Mouse (Mus musculus) liver, embryonic 14.5 days (tissue): Measurements from ENCODE around the gene Prkar2a. TPM values are rescaled to one million over a fixed set of nuclear protein-coding genes. Genes with fewer than 3 reads are reported as not detected.

ENCODE experiments used
- ATAC-seq: fragments of 200-750 bp; cut with Nextera tagmentation; 2 replicates; pipeline ENCODE4 v1.8.0; 2017; ENCODE audit warnings: moderate number of reproducible peaks, mild to moderate bottlenecking, moderate library complexity; ENCODE audit not compliant: insufficient read depth
- DNase-seq, 3 experiments: peaks; one replicate each; pipeline ENCODE4 v3.0.0-alpha.2; 2012 to 2013; ENCODE audit warnings: low read depth in 3 of 3, low spot score in 3 of 3
- H3K27ac ChIP-seq: fragments of 300-500 bp; sonication (generic); 2 replicates; pipeline ENCODE4 v1.5.1; 2014; ENCODE audit warnings: moderate library complexity, mild to moderate bottlenecking, control low read depth, inconsistent platforms
- H3K27me3 ChIP-seq: fragments of 300-500 bp; sonication (generic); 2 replicates; pipeline ENCODE4 v1.6.1; 2014; ENCODE audit warnings: mild to moderate bottlenecking, low read length, moderate library complexity; ENCODE audit not compliant: control insufficient read depth, insufficient read depth
- H3K36me3 ChIP-seq: fragments of 300-500 bp; sonication (generic); replicated peaks from 2 replicates; pipeline ENCODE4 v1.6.1; 2014; ENCODE audit warnings: low read depth; ENCODE audit not compliant: control insufficient read depth, insufficient read depth
- H3K4me1 ChIP-seq, 2 experiments: fragments of 200-500 bp in 1 of 2; fragments of 300-500 bp in 1 of 2; sonication (generic) in 1 of 2; replicated peaks; 2 replicates each; pipeline ENCODE4 v1.6.1; 2012 to 2014; ENCODE audit warnings: antibody characterized with exemption in 1 of 2, inconsistent platforms in 1 of 2, low read length in 1 of 2; ENCODE audit not compliant: control insufficient read depth in 2 of 2, insufficient read depth in 2 of 2
- H3K4me2 ChIP-seq: fragments of 300-500 bp; sonication (generic); 2 replicates; pipeline ENCODE4 v1.6.1; 2014; ENCODE audit warnings: low read depth, mild to moderate bottlenecking, control low read depth, moderate library complexity
- H3K4me3 ChIP-seq, 2 experiments: fragments of 200-500 bp in 1 of 2; fragments of 300-500 bp in 1 of 2; sonication (generic) in 1 of 2; 2 replicates each; pipeline ENCODE4 v1.5.1; 2012 to 2014; ENCODE audit warnings: low read depth in 2 of 2, low read length in 2 of 2, mild to moderate bottlenecking in 2 of 2, control low read depth in 1 of 2, inconsistent platforms in 1 of 2, moderate library complexity in 1 of 2; ENCODE audit not compliant: insufficient read depth in 1 of 2
- H3K9ac ChIP-seq: fragments of 300-500 bp; sonication (generic); replicated peaks from 2 replicates; pipeline ENCODE4 v1.6.1; 2014; ENCODE audit warnings: mild to moderate bottlenecking, control low read depth, moderate library complexity
- H3K9me3 ChIP-seq: fragments of 300-500 bp; sonication (generic); 2 replicates; pipeline ENCODE4 v1.6.1; 2016; ENCODE audit warnings: low read length, mixed read lengths; ENCODE audit not compliant: control insufficient read depth
- CTCF ChIP-seq: IDR thresholded peaks from 2 replicates; pipeline ENCODE4 v1.5.1; 2016; ENCODE audit warnings: antibody characterized with exemption, low read depth, control low read depth
- EP300 ChIP-seq: IDR thresholded peaks from 2 replicates; pipeline ENCODE4 v1.6.1; 2016; ENCODE audit warnings: antibody characterized with exemption, low read depth
- WGBS: fragments of 180-500 bp; shearing (Covaris S2); extraction: QIAGEN DNeasy Blood & Tissue Kit; methylation state at CpG from one replicate; pipeline ENCODE4 v1.1.7; 2014; ENCODE audit not compliant: insufficient replicate concordance; 5-methylcytosine and 5-hydroxymethylcytosine counted together
- polyA plus RNA-seq, 2 experiments: library from polyadenylated mRNA; depleted of rRNA in 1 of 2; stranded (reverse) in 1 of 2; unstranded in 1 of 2; fragments of >200 nt; fragmentation: Nextera tagmentation in 1 of 2; extraction: Ambion mirVana in 1 of 2; gene quantifications; 2 replicates each; pipeline versions ENCODE4 v1.2.1 to v1.2.3; 2012 to 2014

Gene Prkar2a
- polyA plus RNA-seq, 2 experiments: 6.4 to 9.9 TPM

DNA sequence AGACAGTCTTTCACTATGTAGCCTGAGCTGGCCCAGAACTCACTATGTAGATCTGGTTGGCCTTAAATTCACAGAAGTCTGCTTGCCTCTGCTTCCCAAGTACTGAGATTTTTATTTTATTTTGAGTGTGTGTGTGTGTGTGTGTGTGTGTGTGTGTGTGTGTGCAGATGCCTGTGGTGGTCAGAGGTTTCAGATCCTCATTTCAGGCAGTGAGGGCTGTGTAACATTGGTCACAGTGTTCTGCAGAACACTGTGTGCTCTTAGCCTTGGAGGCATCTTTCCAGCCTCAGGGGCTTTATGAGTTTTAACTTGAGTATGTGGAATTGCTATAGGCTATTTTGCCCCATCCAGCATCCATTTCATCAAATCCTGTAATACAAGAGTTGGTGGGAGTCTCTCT is 72.4 kb downstream of the Prkar2a start:
- no peaks in the 10 kb centered on the region for H3K9me3 ChIP-seq
- H3K4me1 ChIP-seq: peaks cover 0 to 4% of the 10 kb centered on the region in 2 experiments; a peak in 1 of 4 replicates
- no peak overlapping the region for H3K4me2 ChIP-seq
- ATAC-seq (no peak), DNase-seq (no peak)
- H3K9ac ChIP-seq: no peak overlapping the region
- H3K27me3 ChIP-seq: no peaks in the 10 kb centered on the region
- H3K36me3 ChIP-seq: no peaks in the 10 kb centered on the region
- no peak for TF ChIP-seq EP300
- no peak for TF ChIP-seq CTCF
- no peak overlapping the region for H3K4me3 ChIP-seq
- no peak overlapping the region for H3K27ac ChIP-seq

DNA sequence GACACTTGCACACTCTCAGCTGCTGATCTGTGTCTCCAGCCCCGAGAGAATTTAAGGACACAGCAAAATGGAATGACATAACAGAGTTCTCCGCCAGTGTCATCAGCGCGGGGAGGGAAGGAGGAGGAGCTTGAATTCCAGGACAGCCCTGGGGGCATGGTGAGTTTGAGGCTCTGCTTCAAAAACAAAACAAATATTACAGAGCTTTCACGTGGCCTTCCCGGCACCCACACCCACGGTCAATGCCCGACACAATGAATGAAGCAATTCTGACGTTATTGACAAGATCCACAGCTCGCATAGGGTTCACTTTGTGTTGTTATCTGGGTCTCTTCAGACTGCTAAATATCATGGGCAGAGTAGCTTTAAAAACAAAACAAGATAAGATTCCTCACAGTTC is 75.9 kb downstream of the Prkar2a start:
- H3K27me3 ChIP-seq: no peaks in the 10 kb centered on the region
- ATAC-seq (no peak), DNase-seq (no peak)
- TF ChIP-seq CTCF: no peak
- TF ChIP-seq EP300: no peak
- H3K4me2 ChIP-seq: no peak overlapping the region
- no peak overlapping the region for H3K4me3 ChIP-seq
- no peaks in the 10 kb centered on the region for H3K9me3 ChIP-seq
- H3K36me3 ChIP-seq: no peaks in the 10 kb centered on the region
- H3K9ac ChIP-seq: no peak overlapping the region
- no peak overlapping the region for H3K27ac ChIP-seq
- peaks cover 0 to 4% of the 10 kb centered on the region in 2 experiments; a peak in 1 of 4 replicates for H3K4me1 ChIP-seq
- WGBS: 52% methylated on average over 10 of the region's 10 CpGs

DNA sequence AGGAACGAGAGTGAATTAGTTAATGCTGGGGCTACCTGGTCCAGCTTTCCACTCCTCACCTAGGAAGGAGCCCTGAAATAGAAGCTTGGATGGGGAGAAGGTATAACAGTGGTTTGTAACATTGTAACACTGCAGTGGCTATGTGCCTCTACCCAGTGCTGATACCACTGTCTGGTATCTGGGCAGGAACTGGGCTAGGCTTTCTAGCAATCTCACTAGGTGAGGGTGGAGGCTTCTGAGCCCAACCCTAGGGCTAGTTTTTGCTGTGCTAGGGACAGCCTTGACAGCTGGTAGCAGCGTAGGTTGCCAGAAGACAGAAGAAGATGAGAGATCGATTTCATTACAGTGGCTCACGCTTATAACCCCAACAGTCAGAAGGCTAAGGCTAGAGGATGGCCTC is 87.5 kb downstream of the Prkar2a start:
- H3K4me3 ChIP-seq: no peak overlapping the region
- peaks cover 12 to 17% of the 10 kb centered on the region in 2 experiments for H3K4me1 ChIP-seq
- no peaks in the 10 kb centered on the region for H3K36me3 ChIP-seq
- H3K9ac ChIP-seq: no peak overlapping the region
- peak overlapping the region; percentile 25 for H3K4me2 ChIP-seq
- H3K27ac ChIP-seq: no peak overlapping the region
- ATAC-seq (peak; percentile 75), DNase-seq (no peak)
- TF ChIP-seq EP300: no peak
- TF ChIP-seq CTCF: no peak
- 56% methylated on average over 4 of the region's 4 CpGs for WGBS
- no peaks in the 10 kb centered on the region; the same call in 1 of the 2 replicates for H3K27me3 ChIP-seq
- no peaks in the 10 kb centered on the region for H3K9me3 ChIP-seq

DNA sequence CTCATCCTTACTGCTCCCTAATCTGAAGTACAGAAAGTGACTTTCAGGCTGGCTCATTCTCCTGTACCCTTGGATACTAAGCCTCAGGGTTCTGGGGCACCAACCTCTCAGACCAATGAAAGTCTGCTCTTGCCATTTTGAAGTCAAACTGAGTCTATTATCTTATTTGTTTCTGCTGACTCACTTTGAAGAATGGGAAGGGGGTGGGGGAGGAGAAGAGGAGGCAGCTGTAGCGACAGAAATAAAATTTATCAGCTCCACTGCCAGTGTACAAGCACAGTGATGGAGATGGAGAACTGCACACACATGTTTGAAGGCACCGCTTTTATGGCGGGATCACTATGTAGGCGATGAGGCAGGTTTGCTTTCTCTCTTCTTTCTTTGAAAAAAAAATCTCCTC is 88.2 kb downstream of the Prkar2a start:
- Histone ChIP-seq H3K36me3 (no peaks in the 10 kb centered on the region), H3K4me2 (peak overlapping the region; percentile 25)
- no peak for TF ChIP-seq EP300
- TF ChIP-seq CTCF: no peak

DNA sequence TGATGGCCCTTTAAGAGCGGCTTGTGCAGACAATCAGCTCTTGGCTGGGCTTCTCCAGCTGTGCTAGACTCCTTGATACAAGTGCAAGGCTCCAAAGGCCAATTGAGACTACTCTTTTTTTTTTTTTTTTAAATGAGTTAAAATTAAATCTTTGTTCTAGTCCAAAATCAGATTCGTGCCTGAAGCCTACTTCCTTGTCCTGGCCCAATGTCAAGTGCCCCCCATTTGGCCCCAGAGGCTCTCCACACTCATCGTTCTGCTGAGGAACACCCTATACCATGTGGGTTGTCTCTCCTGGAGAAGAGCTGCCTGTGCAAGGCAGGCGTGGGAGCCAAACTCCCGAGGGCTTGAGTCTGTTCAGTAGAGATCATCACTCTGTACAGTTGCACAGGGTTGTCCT is 91.8 kb downstream of the Prkar2a start:
- Histone ChIP-seq H3K4me1 (peaks cover 21 to 33% of the 10 kb centered on the region in 2 experiments), H3K4me3 (no peak overlapping the region), H3K9ac (no peak overlapping the region), H3K36me3 (no peaks in the 10 kb centered on the region; the same call in 1 of the 2 replicates), H3K9me3 (no peaks in the 10 kb centered on the region), H3K27ac (no peak overlapping the region), H3K27me3 (no peaks in the 10 kb centered on the region; the same call in 1 of the 2 replicates), H3K4me2 (no peak overlapping the region)
- TF ChIP-seq EP300: no peak
- no peak for TF ChIP-seq CTCF
- 54% methylated on average over 5 of the region's 5 CpGs for WGBS
- ATAC-seq: no peak
- no peak for DNase-seq

More for the DNA sequence above, 88.2 kb downstream of the Prkar2a start:
- no peaks in the 10 kb centered on the region for H3K9me3 ChIP-seq
- H3K27ac ChIP-seq: no peak overlapping the region
- ATAC-seq: peak; percentile 57; the same call in 1 of the 2 replicates
- H3K9ac ChIP-seq: peak overlapping the region; percentile 14; the same call in 1 of the 2 replicates
- DNase-seq: no peak
- no peaks in the 10 kb centered on the region; the same call in 1 of the 2 replicates for H3K27me3 ChIP-seq
- WGBS: 61% methylated on average over 4 of the region's 4 CpGs
- peaks cover 12 to 19% of the 10 kb centered on the region in 2 experiments for H3K4me1 ChIP-seq
- H3K4me3 ChIP-seq: no peak overlapping the region
